Mouse (Mus musculus): ENCODE data around the gene Rpl36.

DNA sequence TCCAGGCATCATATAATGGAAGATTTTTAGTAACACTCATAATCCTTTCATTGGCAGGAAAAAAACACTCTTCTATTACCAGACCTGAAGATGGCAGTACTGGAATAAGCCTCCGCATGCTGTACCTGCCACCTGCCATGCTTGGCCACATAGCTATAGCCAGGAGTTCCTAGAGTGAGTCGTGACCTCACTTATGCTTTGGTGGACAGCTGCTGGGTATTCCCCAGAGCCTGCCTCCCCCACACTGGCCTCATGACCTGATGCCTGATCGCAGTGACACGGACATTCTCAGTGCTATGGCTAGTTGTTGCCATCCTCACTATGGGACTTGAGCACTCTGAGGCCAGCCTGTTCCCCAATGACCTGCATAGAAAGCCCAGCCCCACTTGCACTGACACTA lies 42.9 kb upstream of the Rpl36 start:
- TF ChIP-seq CTCF (IDR thresholded peaks at IDR 0.05; ENCODE audit: low read depth) (no peak), EP300 (IDR thresholded peaks at IDR 0.05; ENCODE audit: low read depth) (no peak)

All from heart, postnatal 0 days (tissue).